Mouse (Mus musculus): Measurements from ENCODE around the gene Parp11.
"Not testable (repeated sequence)": the region's sequence is repeated elsewhere in the genome, so short reads cannot be mapped to it uniquely, and the experiment has no call there.

Gene Parp11

DNA sequence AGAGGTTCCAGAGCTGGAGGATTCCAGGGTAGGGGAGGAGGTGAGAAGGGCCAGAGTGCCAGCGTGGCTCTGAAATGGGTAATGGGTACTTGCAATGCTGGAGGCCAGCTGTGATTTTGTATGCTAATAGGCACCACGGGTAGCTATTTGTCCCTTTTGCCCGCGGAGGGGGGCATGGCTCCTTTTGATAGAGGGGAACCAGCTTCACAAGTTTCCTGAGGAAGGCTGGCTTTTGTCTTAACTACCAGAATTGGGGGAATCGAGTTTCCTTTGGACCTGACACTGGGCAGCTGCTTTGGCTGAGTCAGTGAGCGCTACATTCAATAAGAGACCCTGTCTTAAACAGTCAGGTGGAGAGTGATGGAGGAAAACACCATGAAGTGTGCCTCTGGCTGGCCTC lies 49.2 kb downstream of the Parp11 start:
- no peak for DNase-seq (ENCODE audit: low spot score in 2 of 2)

GRCm38 (mm10) chr6:127496841-127497656 lies 50.4 kb downstream of the Parp11 start:
- peak in 1 of 2 experiments; percentile 16 for DNase-seq (ENCODE audit: low spot score in 2 of 2)

- DNase-seq (ENCODE audit: low spot score in 2 of 2), result no peak
Observed at GRCm38 (mm10) chr6:127500119-127500518, 53.5 kb downstream of the Parp11 start.

DNA sequence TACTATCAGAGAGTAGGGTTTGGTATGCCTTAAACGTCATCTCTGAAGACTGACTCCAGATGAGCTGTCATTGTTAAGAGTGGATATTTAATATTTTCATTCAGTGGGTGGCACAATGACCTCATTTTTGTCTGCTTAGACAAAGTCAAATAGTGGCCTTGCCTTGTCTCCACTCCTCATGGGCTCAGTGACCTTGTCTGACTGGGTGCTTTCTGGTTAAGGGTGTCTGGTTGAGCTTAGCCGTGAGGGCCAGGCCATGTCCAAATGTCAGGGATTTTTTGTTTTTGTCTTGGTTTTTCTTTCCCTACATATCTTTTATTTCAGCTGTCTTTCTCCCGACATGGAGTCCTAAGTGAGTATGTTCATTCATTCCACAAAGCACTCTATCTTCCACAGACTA lies 54.2 kb downstream of the Parp11 start:
- DNase-seq (ENCODE audit: low spot score in 2 of 2), result no peak

GRCm38 (mm10) chr6:127502530-127502929 lies 55.9 kb downstream of the Parp11 start:
- peak in 1 of 2 experiments; percentile 62 for DNase-seq (ENCODE audit: low spot score in 2 of 2)

GRCm38 (mm10) chr6:127513776-127514175 lies 67.1 kb downstream of the Parp11 start:
- not testable (repeated sequence) for DNase-seq (ENCODE audit: low spot score in 2 of 2)

GRCm38 (mm10) chr6:127521176-127521575 lies 74.5 kb downstream of the Parp11 start:
- DNase-seq (ENCODE audit: low spot score in 2 of 2), result no peak

- DNase-seq (ENCODE audit: low spot score in 2 of 2), result no peak
Observed at GRCm38 (mm10) chr6:127522326-127522725, 75.7 kb downstream of the Parp11 start.

GRCm38 (mm10) chr6:127524442-127524841 lies 77.8 kb downstream of the Parp11 start:
- peak in 1 of 2 experiments; percentile 44 for DNase-seq (ENCODE audit: low spot score in 2 of 2)

DNA sequence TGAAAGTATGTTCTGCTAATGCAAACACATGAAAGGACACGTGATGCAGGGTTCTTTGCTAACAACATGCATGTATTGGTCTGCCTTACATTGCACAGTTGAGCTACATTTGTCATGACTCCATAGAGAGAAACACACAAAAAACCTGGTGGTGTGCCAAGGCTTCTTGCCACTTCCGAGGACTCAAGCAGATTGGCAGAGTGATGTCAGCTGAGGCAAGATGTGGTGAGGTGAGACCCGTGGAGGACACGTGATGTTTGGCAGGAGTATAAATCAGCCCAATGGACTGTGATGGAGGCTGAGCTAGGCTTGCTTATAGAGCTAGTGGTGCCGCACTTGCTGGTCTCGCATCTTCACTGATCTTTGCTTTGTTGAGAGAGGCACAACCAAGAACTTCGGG lies 82.0 kb downstream of the Parp11 start:
- DNase-seq (ENCODE audit: low spot score in 2 of 2), result no peak

DNA sequence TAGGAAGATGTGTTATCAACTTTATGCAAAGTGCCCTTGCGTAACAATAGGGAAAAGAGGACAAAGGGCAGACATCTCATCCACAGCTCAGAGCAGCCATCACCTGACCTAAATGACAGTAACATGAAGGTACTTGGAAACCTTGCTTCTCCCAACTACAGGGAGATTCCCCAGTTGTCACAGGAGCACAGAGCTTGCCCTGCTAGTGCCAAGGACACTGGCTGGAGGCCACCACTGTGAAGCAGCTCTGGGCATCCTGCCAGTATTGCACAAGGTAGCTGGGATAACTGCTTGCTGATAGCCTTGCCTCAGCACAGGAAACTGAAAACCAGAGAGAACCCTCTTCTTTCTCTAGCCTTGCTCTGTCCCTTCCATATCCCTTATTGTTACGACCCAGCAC lies 82.8 kb downstream of the Parp11 start:
- no peak for DNase-seq (ENCODE audit: low spot score in 2 of 2)

DNA sequence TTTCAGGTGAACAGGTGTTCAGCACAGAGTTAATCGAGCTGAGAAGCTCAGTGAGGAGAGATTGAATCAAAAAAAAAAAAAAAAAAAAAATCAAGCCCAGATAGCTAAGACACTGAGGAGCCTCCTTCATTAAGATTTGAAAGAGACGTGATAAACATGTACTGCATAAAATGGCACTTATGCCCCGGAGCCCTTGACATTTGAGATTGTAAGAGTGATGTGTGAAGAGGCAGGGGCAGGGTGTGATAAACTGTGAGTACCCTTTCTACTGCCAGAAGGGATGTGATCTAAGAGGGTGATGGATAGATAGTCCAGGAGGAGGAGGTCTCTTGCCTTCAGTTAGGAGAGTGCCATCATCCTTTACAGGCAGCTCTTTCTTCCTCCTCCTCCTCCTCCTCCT lies 83.6 kb downstream of the Parp11 start:
- DNase-seq (ENCODE audit: low spot score in 2 of 2), result no peak

DNA sequence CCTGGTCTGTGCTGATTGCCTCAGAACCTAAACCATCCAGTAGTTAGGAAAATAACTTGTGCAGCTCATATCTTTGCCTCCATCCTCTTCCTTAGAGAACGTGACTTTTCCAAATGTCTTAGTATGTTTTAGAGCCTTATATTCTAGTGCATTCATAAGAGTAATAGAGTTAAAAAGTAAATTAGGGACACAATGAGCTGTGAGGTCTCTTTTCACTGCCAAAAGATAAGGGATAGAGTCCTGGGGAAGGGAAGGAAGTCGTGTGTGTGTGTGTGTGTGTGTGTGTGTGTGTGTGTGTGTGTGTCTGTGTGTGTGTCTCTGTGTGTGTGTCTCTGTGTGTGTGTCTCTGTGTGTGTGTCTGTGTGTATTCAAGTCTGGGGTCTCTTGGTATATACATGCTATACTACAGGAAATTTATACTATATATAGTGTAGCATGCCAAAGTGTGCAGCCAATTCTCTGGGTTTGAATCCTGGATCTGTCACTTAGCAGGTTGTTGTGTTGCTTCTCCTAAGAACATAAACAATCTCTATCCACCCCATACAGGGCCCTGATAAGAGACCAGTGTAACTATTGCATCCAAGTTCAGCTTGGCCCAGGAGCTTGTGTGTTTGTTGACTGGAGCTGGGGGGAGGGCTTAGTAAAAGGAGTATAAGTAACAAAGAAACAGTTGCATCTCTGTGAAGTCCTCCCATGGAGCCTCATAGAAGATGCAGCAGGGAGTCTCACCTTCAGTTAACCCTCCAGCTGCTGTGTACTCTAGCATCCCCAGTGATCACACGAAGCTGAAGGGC lies 85.0 kb downstream of the Parp11 start:
- DNase-seq (ENCODE audit: low spot score in 2 of 2), result no peak

GRCm38 (mm10) chr6:127532304-127532703 lies 85.7 kb downstream of the Parp11 start:
- DNase-seq (ENCODE audit: low spot score in 2 of 2), result no peak

DNA sequence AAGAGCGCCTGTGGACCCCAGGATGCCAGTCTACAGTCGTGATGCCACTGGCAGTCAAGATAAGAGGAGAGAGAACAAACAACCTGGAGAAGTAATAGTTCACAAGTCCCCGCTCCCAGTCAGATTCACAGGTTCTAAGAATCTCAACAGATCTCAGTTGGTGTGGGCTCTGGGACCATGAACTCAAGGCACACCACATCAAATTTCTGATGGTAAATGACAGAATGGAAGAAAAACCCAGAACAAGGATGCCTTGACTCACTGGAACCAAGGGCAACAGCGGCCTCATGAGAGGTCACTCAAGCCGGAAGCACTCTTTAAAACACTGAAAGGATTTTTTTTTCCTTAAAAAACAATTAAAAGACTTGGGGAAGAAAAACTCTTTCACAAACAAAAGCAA lies 87.1 kb downstream of the Parp11 start:
- no peak for DNase-seq (ENCODE audit: low spot score in 2 of 2)

- DNase-seq (ENCODE audit: low spot score in 2 of 2), result no peak
Observed at GRCm38 (mm10) chr6:127537035-127537434, 90.4 kb downstream of the Parp11 start.

GRCm38 (mm10) chr6:127538118-127538517 lies 91.5 kb downstream of the Parp11 start:
- no peak for DNase-seq (ENCODE audit: low spot score in 2 of 2)

- no peak for DNase-seq (ENCODE audit: low spot score in 2 of 2)
Observed at GRCm38 (mm10) chr6:127539226-127539625, 92.6 kb downstream of the Parp11 start.

- DNase-seq (ENCODE audit: low spot score in 2 of 2), result no peak
Observed at GRCm38 (mm10) chr6:127539659-127540058, 93.0 kb downstream of the Parp11 start.

DNA sequence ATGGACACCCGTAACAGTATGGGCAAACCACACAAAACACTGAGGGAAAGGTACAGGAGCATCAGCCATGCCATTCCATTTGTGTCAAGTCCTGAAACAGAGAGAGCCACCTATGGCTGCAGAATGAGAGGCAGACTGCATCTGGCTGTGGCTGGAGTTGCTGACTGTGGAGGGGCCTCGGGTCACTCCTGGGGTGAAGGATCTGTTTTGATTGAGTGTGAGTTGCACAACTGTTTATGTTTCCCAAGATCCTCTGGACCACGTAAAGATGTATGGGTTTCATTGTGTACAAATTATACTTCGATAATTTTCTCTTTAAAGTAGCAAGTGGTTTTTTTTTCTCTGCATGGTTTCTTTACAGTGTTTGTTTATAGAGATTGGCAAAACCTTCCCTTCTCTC lies 93.9 kb downstream of the Parp11 start:
- no peak for DNase-seq (ENCODE audit: low spot score in 2 of 2)

DNA sequence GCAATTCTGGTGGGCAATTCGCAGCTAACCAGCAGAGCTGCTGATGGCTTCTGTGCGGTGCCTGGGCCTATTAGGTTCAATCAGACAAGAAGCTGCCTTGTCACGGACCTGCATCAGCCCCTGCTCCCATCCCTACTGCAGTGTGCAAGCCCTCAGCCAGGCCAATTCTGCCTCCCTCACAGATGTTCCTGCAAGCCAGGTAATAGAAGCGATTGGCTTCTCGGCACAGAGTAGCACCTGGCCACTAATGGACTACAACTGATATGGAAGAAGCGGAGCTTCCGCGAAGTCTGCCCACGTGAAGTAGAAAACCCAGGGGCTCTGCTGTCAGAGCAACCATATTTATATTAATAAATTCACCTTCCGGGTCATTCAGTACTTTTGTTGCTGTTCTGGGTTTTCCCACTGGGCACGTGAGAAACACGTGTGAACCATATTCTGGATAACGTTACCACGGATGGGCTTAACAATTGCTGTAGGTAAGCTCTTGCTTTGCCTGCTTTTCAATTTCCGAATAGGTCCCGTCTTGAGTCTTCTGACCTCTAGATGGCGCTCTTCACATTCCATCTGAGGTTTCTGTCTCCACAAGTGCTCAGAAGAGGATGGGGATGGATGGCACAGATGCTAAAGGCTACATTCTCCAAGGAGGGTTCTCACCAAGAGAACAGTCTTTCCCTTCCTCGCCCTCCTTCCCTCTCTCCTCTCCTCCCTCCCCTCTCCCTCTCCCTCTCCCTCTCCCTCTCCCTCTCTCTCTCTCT lies 95.2 kb downstream of the Parp11 start:
- DNase-seq (ENCODE audit: low spot score in 2 of 2), result peak in 1 of 2 experiments; percentile 80
